Mouse (Mus musculus): Measurements from ENCODE around the gene F11. TPM values are rescaled to one million over a fixed set of nuclear protein-coding genes. Genes with fewer than 3 reads are reported as not detected.

The F11 gene
- total RNA-seq (2021) = not detected
- long read RNA-seq, experiment 1 = 0 reads
- long read RNA-seq, experiment 2 = 0 reads

- DNase-seq (ENCODE audit: low spot score in 2 of 2) = no peak
Observed at GRCm38 (mm10) chr8:45261920-45262319, at the start of gene F11. Gene F11, minus strand, starts transcription at chr8:45262031.

DNA sequence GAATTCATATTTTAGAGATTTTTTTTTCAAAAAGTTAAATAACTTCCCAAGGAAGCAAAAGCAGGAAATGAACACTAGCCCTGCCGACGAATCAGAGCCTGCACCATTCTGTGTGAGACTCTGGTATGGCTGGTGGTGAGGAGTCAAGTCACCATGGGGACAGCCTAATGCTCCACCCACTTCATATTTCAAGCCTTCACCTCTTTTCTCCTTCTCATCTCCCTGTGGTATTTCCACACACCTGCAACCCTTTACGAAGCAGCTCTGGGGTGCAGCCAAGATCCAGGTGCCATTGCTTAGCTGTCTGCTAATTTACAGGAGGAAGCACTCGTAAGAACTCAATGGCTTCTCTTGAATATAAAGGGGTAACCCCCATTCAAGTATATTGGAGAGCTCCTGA, 49.1 kb upstream of the F11 start:
- DNase-seq (ENCODE audit: low spot score in 2 of 2) = no peak

GRCm38 (mm10) chr8:45308366-45308765, 46.5 kb upstream of the F11 start, which contains the start of gene Gm45753:
Gene Gm45753, minus strand, starts transcription at chr8:45308466.
- no peak for DNase-seq (ENCODE audit: low spot score in 2 of 2)

DNA sequence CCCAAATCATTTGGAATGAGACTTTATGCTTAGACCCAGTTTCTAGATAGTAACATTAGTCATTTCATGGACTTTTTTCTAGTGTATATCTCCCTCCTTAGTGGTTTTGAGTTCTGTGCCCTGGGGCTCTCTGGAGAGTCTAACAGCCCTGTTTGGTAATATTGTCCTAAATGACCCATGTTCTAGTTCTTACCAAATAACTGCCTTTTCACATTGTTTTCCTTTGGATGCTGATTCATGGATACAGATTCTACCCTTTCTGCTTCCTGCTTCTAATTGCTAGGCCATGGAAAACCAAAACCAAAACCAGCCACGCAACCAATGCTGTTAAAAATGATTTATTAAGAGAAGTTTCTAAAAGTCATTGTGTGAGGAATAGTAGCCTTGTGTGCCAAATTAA, 43.6 kb upstream of the F11 start:
- no peak for DNase-seq (ENCODE audit: low spot score in 2 of 2)

GRCm38 (mm10) chr8:45304354-45304753, 42.5 kb upstream of the F11 start:
- DNase-seq (ENCODE audit: low spot score in 2 of 2) = no peak

- DNase-seq (ENCODE audit: low spot score in 2 of 2) = no peak
Observed at GRCm38 (mm10) chr8:45302390-45302789, 40.6 kb upstream of the F11 start.

GRCm38 (mm10) chr8:45295276-45295675, 33.4 kb upstream of the F11 start:
- no peak for DNase-seq (ENCODE audit: low spot score in 2 of 2)

DNA sequence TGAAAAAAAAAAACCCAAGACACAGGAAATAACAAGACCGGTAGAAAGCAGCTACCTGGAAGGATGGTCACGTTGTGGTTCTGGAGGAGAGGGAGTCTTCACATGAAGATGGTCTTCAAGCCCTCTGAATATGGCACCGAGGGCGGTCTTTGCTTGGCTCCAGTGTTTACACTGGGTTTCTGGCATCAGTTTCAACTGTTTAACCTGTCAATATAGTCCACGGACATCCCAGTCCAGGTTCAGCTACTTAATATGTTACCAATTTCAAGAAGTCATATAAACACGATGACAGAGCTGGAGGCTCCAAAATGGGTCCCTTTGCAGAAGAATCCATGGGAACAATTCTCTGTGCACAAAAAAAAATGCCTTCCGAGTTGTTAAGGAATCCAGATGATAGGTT, 32.9 kb upstream of the F11 start, which contains the start of gene Klkb1:
TSS of gene Klkb1 (minus strand) at position 173 of the 400 bp plus-strand sequence.
- no peak for DNase-seq (ENCODE audit: low spot score in 2 of 2)

- DNase-seq (ENCODE audit: low spot score in 2 of 2) = no peak
Observed at GRCm38 (mm10) chr8:45291790-45292189, 30.0 kb upstream of the F11 start.

DNA sequence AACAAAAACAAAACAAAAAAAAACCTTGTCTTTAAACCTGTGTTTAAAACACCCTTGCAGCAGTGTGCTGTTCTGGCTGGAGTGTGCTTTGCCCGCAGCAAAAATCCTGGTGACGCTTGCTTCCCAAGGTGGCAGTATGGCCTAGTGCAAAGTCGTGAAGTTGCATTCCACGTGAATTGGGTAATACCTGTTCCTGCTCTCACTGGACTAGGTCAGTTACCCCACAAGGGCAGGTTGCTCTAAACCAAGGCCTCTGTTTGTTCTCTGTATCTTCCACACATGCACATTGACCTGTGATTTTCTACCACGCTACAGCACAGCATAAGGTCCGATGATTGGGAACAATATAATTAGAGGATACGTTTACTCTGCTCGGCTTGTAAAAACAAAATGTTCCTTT, 19.8 kb upstream of the F11 start:
- no peak for DNase-seq (ENCODE audit: low spot score in 2 of 2)

- no peak for DNase-seq (ENCODE audit: low spot score in 2 of 2)
Observed at GRCm38 (mm10) chr8:45277453-45277852, 15.6 kb upstream of the F11 start.

DNA sequence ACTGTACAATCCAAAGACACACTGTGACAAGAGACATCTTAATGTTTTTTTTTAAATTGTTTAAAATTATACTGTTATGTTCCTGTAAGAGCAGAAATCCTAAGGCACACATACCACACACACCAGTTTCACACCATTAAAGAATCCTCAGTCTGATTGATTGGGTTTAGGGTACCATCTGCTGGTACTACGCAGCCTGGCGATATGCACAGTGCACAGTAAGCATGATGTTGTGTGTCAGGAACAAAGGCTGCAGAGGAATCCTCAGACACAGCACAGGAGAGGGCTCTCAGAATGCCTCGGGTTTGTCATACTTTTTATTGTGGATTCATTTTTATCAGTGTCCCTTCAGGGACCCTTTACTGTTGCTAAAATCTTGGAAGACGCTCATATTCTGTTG, 12.5 kb upstream of the F11 start:
- no peak for DNase-seq (ENCODE audit: low spot score in 2 of 2)

GRCm38 (mm10) chr8:45269056-45269455, 7.2 kb upstream of the F11 start:
- DNase-seq (ENCODE audit: low spot score in 2 of 2) = no peak

- DNase-seq (ENCODE audit: low spot score in 2 of 2) = no peak
Observed at GRCm38 (mm10) chr8:45268485-45268884, 6.7 kb upstream of the F11 start.

GRCm38 (mm10) chr8:45267611-45268391, 6.0 kb upstream of the F11 start:
- no peak for DNase-seq (ENCODE audit: low spot score in 2 of 2)

DNA sequence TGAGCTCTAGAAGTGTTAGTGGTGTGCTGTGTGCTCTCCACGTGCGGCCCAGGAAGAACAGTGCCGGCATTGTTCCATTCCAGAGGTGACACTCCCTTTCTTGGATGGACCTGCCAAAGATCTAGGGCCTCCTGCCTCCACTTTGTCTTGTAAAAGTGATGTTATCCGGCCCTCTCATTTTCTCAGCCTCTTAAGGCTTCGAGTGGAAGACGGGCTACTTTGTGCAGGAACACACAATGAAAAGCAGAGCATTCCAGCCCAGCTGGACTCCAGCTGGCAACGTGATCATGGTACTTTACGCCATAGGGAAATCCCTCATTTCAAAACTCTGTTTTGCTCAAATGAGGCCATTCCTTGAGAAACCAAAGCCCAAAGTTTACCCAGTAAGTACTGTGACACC, 5.2 kb upstream of the F11 start:
- no peak for DNase-seq (ENCODE audit: low spot score in 2 of 2)

DNA sequence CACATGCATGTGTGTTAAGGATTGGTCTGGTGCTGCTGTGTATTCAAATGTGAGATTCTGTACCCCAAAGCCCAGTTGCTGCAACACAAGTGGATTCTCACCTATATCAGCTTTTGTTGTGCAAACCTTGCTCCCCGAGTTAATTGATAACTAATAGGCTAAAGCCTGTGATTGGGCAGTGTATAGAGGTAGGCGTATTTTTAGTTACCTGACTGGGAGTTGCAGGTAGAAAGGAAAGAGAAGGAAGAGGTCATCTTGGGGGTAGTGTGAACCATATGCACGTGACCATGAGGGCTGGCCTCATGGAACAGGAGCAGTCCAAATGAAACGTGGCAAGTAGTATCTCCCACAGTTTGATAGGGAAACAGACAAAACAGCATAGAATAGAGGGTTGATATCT, 3.1 kb upstream of the F11 start:
- no peak for DNase-seq (ENCODE audit: low spot score in 2 of 2)

DNA sequence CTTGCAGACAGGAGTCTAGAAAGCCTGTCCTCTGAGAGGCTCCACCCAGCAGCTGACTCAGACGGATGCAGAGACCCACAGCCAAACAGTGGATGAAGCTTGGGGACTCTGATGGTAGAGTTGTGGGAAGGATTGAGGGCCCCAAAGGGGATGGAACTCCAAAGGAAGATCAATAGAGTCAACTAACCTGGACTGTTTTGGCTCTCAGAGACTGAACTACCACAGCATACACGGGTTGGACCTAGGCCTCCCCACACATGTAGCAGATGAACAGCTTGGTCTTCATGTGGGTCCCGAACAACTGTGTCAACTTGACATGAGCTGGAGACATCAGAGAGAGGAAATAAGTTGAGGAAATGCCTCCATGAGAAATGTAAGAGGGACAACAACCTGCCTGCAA, 1.0 kb upstream of the F11 start:
- DNase-seq (ENCODE audit: low spot score in 2 of 2) = no peak

- no peak for DNase-seq (ENCODE audit: low spot score in 2 of 2)
Observed at GRCm38 (mm10) chr8:45258421-45258820, 3.4 kb downstream of the F11 start.

DNA sequence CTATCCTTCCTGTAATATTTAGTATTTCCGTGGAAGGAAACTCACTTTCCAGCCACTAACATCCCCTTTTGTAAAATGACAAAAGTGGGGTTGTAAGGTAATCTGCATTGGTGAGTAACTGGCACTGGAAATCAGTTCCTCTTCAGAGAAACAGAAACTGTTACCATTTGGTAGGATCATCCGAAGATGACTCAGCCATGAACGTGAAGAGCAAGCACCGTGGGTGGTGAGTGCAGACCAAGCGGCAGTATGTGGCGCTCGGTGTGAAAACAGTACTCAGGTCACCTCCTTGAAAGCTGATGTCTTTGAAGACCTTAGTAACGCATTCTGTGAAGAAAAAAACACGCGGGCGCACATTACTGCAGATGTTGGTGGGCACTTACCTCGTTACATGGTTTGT, 6.8 kb downstream of the F11 start:
- DNase-seq (ENCODE audit: low spot score in 2 of 2) = no peak

GRCm38 (mm10) chr8:45254194-45254842, 7.5 kb downstream of the F11 start:
- DNase-seq (ENCODE audit: low spot score in 2 of 2) = no peak

DNA sequence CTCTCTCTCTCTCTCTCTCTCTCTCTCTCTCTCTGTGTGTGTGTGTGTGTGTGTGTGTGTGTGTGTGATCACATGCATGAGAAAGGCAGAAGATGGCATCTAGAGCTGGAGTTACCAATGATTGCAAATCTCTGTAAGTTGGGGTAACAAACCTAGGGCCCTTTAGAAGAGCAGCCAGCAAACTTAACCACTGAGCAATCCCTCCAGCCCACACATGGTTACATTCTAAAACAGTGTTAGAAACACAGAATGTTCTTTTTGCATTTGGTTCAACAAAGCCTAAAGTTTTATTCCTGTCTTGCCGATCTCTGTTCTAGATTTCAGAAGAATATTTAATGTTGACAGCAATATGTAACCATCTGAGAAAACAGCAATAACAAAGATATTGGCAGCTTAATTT, 8.2 kb downstream of the F11 start:
- DNase-seq (ENCODE audit: low spot score in 2 of 2) = no peak

DNA sequence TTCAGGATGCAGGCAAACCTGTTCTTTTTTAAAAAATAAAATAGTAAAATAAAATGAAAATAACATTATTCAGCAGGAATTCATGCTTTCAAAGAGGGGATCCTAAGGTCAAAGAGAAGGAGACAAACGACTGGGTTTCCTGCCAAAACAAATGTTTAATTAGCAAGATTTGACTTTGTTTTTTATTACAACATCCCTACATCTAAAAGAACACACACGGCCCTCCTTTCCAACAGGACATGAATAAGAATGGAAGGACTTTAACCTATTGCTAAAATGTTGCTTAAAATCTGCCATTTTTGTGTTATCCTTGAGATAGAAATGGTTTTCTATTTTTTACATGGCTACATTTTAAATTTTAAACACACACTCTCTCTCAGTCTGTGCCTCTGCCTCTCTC, 8.7 kb downstream of the F11 start:
- no peak for DNase-seq (ENCODE audit: low spot score in 2 of 2)
